Mouse (Mus musculus) forebrain, embryonic 11.5 days (tissue): ENCODE measurements around the gene Gemin4. TPM values are rescaled to one million over a fixed set of nuclear protein-coding genes. Genes with fewer than 3 reads are reported as not detected.

Experiments
- ATAC-seq: fragments of 200-750 bp; cut with Nextera tagmentation; replicated peaks from 2 replicates; pipeline ENCODE4 v1.8.0; 2017; ENCODE audit warnings: moderate TSS enrichment; ENCODE audit not compliant: low FRiP score
- DNase-seq: peaks from one replicate; pipeline ENCODE4 v3.0.0-alpha.2; 2017; ENCODE audit warnings: low spot score
- H3K27ac ChIP-seq: fragments of 300-500 bp; sonication (generic); 2 replicates; pipeline ENCODE4 v1.5.1; 2014; ENCODE audit warnings: low read depth, low read length
- H3K27me3 ChIP-seq: fragments of 300-500 bp; sonication (generic); 2 replicates; pipeline ENCODE4 v1.6.1; 2014; ENCODE audit warnings: mild to moderate bottlenecking, low read length, mixed read lengths; ENCODE audit not compliant: control insufficient read depth, insufficient read depth
- H3K36me3 ChIP-seq: fragments of 300-500 bp; sonication (generic); 2 replicates; pipeline ENCODE4 v1.6.1; 2014; ENCODE audit warnings: mild to moderate bottlenecking, low read length, moderate library complexity, mixed read lengths; ENCODE audit not compliant: control insufficient read depth, insufficient read depth
- H3K4me1 ChIP-seq: fragments of 300-500 bp; sonication (generic); replicated peaks from 2 replicates; pipeline ENCODE4 v1.6.1; 2014; ENCODE audit warnings: low read length, mixed read lengths; ENCODE audit not compliant: control insufficient read depth, insufficient read depth
- H3K4me2 ChIP-seq: fragments of 300-500 bp; sonication (generic); 2 replicates; pipeline ENCODE4 v1.6.1; 2014; ENCODE audit warnings: low read depth, mild to moderate bottlenecking, low read length, moderate library complexity, mixed read lengths; ENCODE audit not compliant: severe bottlenecking
- H3K4me3 ChIP-seq: fragments of 300-500 bp; sonication (generic); 2 replicates; pipeline ENCODE4 v1.5.1; 2014; ENCODE audit warnings: low read depth, low read length
- H3K9ac ChIP-seq: fragments of 300-500 bp; sonication (generic); 2 replicates; pipeline ENCODE4 v1.6.1; 2014; ENCODE audit warnings: low read length
- H3K9me3 ChIP-seq: fragments of 300-500 bp; sonication (generic); 2 replicates; pipeline ENCODE4 v1.6.1; 2016; ENCODE audit warnings: low read length, mixed read lengths; ENCODE audit not compliant: control insufficient read depth
- WGBS: fragments of 180-500 bp; shearing (Covaris S2); extraction: QIAGEN DNeasy Blood & Tissue Kit; methylation state at CpG from one replicate; pipeline ENCODE4 v1.1.7; 2014; 5-methylcytosine and 5-hydroxymethylcytosine counted together
- polyA plus RNA-seq: library from polyadenylated mRNA; unstranded; fragments of >200 nt; fragmentation: Nextera tagmentation; extraction: Ambion mirVana; gene quantifications from 2 replicates; pipeline ENCODE4 v1.2.1, GENCODE M21; 2014

The Gemin4 gene
- polyA plus RNA-seq, 1 experiment from 2014 or later = 46.2 TPM

DNA sequence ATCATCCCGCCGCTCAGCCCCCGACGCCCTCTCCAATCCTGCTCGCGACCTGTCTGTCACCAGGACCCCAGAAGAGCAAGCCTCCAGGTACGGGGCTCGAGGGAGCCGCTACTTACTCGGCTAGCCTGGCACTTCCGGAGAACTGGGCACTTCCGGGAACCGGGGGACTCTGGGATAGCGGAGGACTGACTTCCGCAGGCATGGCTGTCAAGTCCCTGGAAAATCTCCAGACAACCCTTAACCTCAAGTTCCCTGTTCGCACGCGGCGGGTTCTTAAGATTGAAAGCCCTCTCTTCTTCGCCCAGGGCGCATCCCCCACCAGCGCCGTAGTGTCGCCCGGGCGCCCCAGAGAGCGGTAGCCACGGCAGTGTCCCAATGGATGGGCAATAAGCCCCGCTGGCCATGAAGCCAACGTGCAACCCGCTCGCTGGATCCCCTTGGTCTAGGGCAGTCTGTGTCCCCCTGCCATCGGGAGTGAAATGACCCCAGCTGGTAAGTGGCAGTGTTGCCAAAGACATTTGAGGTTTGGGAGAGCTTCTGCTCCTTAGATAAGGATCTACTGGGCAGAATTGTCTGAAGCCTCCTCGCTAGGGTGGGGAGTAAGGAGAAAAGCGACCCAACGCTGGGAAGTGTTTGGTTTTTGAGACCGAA is 37.8 kb downstream of the Gemin4 start, which contains the start of the genes Vps53 and Fam57a:
Gene Vps53 (minus strand): TSS at position 153 of the 651 bp plus-strand sequence.
Gene Fam57a (plus strand): TSS at position 177 of the 651 bp plus-strand sequence.
- under 1% methylated on average over 37 of the region's 37 CpGs for WGBS
- peak; percentile 80 for ATAC-seq

DNA sequence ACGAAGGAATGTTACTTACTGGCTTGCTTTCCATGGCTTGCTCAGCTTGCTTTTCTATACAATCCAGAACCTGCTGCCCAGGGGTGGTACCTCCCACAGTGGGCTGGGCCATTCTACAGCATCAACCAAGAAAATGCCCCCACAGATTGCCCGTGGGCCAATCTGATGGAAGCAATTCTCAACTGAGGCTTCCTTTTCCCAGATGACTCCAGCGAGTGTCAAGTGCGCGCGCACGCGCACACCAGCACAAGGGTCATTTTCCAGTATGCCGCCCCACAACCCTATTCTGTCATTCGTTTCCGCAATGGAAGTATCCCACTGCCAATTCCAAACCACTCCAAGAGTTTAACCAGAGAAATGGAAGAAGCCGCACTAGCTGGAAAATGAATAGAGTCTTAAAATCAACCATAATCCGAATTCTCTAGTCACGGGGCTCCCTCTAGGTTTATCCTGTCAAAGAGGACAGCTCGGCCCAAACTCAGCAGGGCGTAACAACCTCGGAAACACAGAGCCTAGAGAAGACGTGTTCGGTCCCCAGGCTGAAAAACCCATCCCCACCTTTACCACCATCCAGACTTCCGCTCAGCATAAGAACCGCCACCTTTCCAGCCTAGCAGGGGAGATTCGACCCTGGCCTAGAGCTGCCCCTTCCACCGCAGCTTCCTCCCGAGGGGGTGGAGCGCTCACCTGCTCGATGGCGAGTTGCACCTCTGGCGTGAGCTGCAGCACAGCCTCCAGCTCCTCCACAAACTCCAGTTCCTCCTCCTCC is 38.6 kb downstream of the Gemin4 start:
- Histone ChIP-seq H3K36me3 (no peaks in the 10 kb centered on the region; the same call in 1 of the 2 replicates), H3K9me3 (no peaks in the 10 kb centered on the region), H3K4me1 (0 out of 2 replicates have a peak, but pooled peaks cover 2% of the 10 kb centered on the region), H3K4me3 (peak overlapping the region; percentile 87), H3K27me3 (no peaks in the 10 kb centered on the region), H3K4me2 (peak overlapping the region; percentile 95), H3K9ac (peak overlapping the region; percentile 70), H3K27ac (peak overlapping the region; percentile 25; the same call in 1 of the 2 replicates)
- peak; percentile 55 for ATAC-seq
- peak; percentile 55 for DNase-seq
- 3% methylated on average over 28 of the region's 28 CpGs for WGBS

More for the DNA sequence above, 37.8 kb downstream of the Gemin4 start, which contains the start of the genes Vps53 and Fam57a:
- Histone ChIP-seq H3K27me3 (no peaks in the 10 kb centered on the region), H3K4me1 (0 out of 2 replicates have a peak, but pooled peaks cover 2% of the 10 kb centered on the region), H3K27ac (peak within 1 kb of the TSS; percentile 25; the same call in 1 of the 2 replicates), H3K4me3 (peak within 1 kb of the TSS; percentile 87), H3K9me3 (no peaks in the 10 kb centered on the region), H3K9ac (peak within 1 kb of the TSS; percentile 70), H3K4me2 (peak within 1 kb of the TSS; percentile 95), H3K36me3 (no peaks in the 10 kb centered on the region; the same call in 1 of the 2 replicates)
- peak; percentile 87 for DNase-seq

DNA sequence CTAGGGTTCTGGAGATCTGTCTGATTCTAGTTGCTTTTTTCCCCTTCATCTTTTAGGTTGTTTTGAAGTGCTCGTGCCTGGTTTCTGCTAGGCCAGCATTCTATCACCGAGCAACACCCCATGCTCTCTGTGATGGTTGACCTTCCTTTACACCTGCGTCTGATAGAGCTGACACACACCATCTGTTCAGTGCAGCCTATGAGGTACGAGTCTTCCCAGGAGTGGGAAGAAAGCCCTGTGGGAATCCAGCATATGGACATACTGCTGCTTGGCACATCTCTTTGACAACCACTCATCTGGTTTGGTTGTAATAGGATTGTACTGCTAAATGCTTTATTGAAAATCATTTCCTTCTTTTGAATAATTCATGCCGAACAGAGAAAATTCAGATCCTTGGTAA is 47.3 kb downstream of the Gemin4 start:
- ATAC-seq = no peak
- 81% methylated on average over 5 of the region's 5 CpGs for WGBS

DNA sequence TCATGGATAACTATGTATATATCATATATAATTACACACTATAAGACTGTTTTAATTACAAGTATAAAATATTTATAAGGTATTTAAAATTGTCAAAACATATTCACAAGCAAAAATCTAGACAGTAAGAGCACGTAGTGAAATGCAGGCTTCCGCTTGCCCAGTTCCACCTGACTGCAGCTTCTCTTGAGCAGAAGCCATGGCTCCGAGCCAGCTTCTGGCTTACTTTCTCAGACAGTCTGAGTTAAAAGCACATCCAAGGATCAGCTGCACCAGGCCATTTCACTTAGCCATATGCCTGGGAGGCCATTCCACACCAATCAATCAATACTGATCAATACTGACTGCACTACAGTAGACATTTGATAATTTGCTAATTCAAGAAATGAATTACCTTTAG is 48.5 kb downstream of the Gemin4 start:
- no peak overlapping the region for H3K27ac ChIP-seq
- H3K9me3 ChIP-seq = no peaks in the 10 kb centered on the region
- ATAC-seq (no peak), DNase-seq (no peak)
- no peak overlapping the region for H3K4me2 ChIP-seq
- H3K27me3 ChIP-seq = no peaks in the 10 kb centered on the region
- no peaks in the 10 kb centered on the region for H3K36me3 ChIP-seq
- no peak overlapping the region for H3K9ac ChIP-seq
- H3K4me3 ChIP-seq = no peak overlapping the region
- 93% methylated on average over 3 of the region's 3 CpGs for WGBS
- H3K4me1 ChIP-seq = no peaks in the 10 kb centered on the region

More for the DNA sequence above, 47.3 kb downstream of the Gemin4 start:
- Histone ChIP-seq H3K4me1 (no peaks in the 10 kb centered on the region), H3K9ac (no peak overlapping the region), H3K9me3 (no peaks in the 10 kb centered on the region), H3K4me2 (no peak overlapping the region), H3K36me3 (no peaks in the 10 kb centered on the region), H3K27me3 (no peaks in the 10 kb centered on the region), H3K27ac (no peak overlapping the region), H3K4me3 (no peak overlapping the region)
- DNase-seq = no peak

DNA sequence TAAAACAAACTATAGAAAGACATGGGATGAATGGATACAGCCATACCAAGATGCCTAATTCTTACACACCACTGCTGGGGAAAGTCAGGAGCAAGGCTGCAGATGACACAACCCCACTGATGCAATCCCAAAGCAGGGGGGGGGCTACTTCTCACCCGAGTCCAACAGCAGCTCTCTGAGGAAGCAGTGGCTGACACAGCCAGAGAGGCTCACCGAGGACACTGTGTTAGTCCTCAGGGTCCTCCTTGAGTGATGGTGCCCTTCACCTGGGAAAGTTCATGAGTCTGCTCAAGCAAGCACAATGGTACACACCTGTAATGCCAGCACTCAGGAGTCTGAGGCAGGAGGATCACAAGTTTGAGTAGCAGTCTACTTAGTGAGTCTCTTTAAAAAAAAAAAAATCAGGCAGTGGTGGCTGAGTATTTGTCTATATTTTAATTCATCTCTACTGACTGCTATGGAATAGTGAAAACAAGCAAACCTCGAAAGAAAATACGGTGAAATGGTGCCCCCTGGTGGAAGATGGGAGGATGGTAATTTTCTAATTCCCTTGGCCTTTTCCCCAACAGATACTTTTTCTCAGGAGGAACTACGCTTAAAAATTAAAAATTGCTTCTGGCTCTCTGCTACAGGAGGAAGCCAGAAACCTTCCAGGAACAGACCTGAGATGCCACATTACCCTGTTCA is 50.2 kb downstream of the Gemin4 start:
- no peak overlapping the region for H3K27ac ChIP-seq

DNA sequence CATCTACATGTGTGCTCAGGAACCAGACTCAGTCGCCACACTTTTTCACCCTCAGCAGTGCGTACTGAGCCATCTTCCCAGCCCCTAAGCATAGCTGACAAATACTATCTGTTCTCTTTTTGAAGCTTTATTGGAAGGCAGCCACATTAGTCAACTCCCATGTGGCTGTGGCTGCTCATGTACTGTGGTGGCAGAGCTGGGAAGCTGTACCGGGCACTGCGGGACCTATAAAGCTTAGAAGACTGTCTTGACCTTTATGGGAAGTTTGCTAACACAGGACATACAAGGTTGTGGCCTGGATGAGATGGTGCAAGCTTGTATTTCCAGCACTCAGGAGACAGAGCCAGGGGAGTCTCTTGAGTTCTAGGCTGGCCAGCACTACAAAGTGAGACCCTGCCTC is 50.8 kb downstream of the Gemin4 start:
- H3K4me3 ChIP-seq = no peak overlapping the region
- H3K9me3 ChIP-seq = no peaks in the 10 kb centered on the region
- no peaks in the 10 kb centered on the region for H3K27me3 ChIP-seq
- H3K36me3 ChIP-seq = no peaks in the 10 kb centered on the region
- H3K4me1 ChIP-seq = no peaks in the 10 kb centered on the region
- 97% methylated on average over 4 of the region's 4 CpGs for WGBS
- no peak overlapping the region for H3K9ac ChIP-seq
- no peak overlapping the region for H3K4me2 ChIP-seq
- ATAC-seq (no peak), DNase-seq (no peak)
- H3K27ac ChIP-seq = no peak overlapping the region

More for the DNA sequence above, 50.2 kb downstream of the Gemin4 start:
- H3K9me3 ChIP-seq = no peaks in the 10 kb centered on the region
- no peaks in the 10 kb centered on the region for H3K27me3 ChIP-seq
- H3K36me3 ChIP-seq = no peaks in the 10 kb centered on the region
- no peaks in the 10 kb centered on the region for H3K4me1 ChIP-seq
- H3K4me3 ChIP-seq = no peak overlapping the region
- no peak for ATAC-seq
- H3K4me2 ChIP-seq = no peak overlapping the region
- DNase-seq = peak; percentile 79
- H3K9ac ChIP-seq = no peak overlapping the region
- WGBS = 36% methylated on average over 5 of the region's 5 CpGs

Other genes with a start within 250 kb of the Gemin4 start
- gene 1700016K19Rik, start 217.8 kb downstream of the Gemin4 start, polyA plus RNA-seq = 0.41 TPM in 1 of 2 replicates, not detected in the other
- 12.1 and 15.3 TPM in 2 replicates for gene Rflnb, start 189.9 kb downstream of the Gemin4 start, polyA plus RNA-seq
- gene Vps53, start 38.0 kb downstream of the Gemin4 start, polyA plus RNA-seq = 41.5 and 43.6 TPM in 2 replicates
- gene Fam57a, start 38.0 kb downstream of the Gemin4 start, polyA plus RNA-seq = 34.6 and 35.1 TPM in 2 replicates
- gene Dbil5, start 56 bp downstream of the Gemin4 start, polyA plus RNA-seq = 0.48 TPM in 1 of 2 replicates, not detected in the other
- gene Mrm3, start 26.1 kb upstream of the Gemin4 start, polyA plus RNA-seq = 18.6 and 20.7 TPM in 2 replicates
- 122 and 125 TPM in 2 replicates for gene Glod4, start 26.1 kb upstream of the Gemin4 start, polyA plus RNA-seq
- gene Nxn, start 181.5 kb upstream of the Gemin4 start, polyA plus RNA-seq = 52.3 and 65.1 TPM in 2 replicates
- gene Timm22, start 189.3 kb upstream of the Gemin4 start, polyA plus RNA-seq = 109 and 113 TPM in 2 replicates